Mouse (Mus musculus) embryonic facial prominence, embryonic 12.5 days (tissue): ENCODE results near the gene Duxf3. TPM values are rescaled to one million over a fixed set of nuclear protein-coding genes. Genes with fewer than 3 reads are reported as not detected.
"Not testable (repeated sequence)": the region's sequence is repeated elsewhere in the genome, so short reads cannot be mapped to it uniquely, and the experiment has no call there.

Experiments used
- ATAC-seq: fragments of 200-750 bp; cut with Nextera tagmentation; 2 replicates; pipeline ENCODE4 v1.8.0; 2017; ENCODE audit not compliant: insufficient number of reproducible peaks, insufficient read depth, low FRiP score, low TSS enrichment
- H3K27ac ChIP-seq: fragments of 300-500 bp; sonication (generic); 2 replicates; pipeline ENCODE4 v1.5.1; 2016; ENCODE audit warnings: mild to moderate bottlenecking
- H3K27me3 ChIP-seq: fragments of 300-500 bp; sonication (generic); 2 replicates; pipeline ENCODE4 v1.6.1; 2016; ENCODE audit warnings: mild to moderate bottlenecking, moderate library complexity
- H3K36me3 ChIP-seq: fragments of 300-500 bp; sonication (generic); 2 replicates; pipeline ENCODE4 v1.6.1; 2016; ENCODE audit warnings: mild to moderate bottlenecking
- H3K4me1 ChIP-seq: fragments of 300-500 bp; sonication (generic); 2 replicates; pipeline ENCODE4 v1.6.1; 2016
- H3K4me2 ChIP-seq: fragments of 300-500 bp; sonication (generic); replicated peaks from 2 replicates; pipeline ENCODE4 v1.6.1; 2016; ENCODE audit warnings: mild to moderate bottlenecking, moderate library complexity
- H3K4me3 ChIP-seq: fragments of 300-500 bp; sonication (generic); 2 replicates; pipeline ENCODE4 v1.5.1; 2016; ENCODE audit warnings: mild to moderate bottlenecking
- H3K9ac ChIP-seq: fragments of 300-500 bp; sonication (generic); 2 replicates; pipeline ENCODE4 v1.6.1; 2016; ENCODE audit warnings: mild to moderate bottlenecking, moderate library complexity
- H3K9me3 ChIP-seq: fragments of 300-500 bp; sonication (generic); 2 replicates; pipeline ENCODE4 v1.6.1; 2016; ENCODE audit warnings: mild to moderate bottlenecking, moderate library complexity
- WGBS: fragments of 180-500 bp; shearing (Covaris S2); methylation state at CpG from one replicate; pipeline ENCODE4 v1.1.7; 2016; 5-methylcytosine and 5-hydroxymethylcytosine counted together
- polyA plus RNA-seq: library from polyadenylated mRNA; unstranded; fragments of >200 nt; fragmentation: Nextera tagmentation; extraction: Ambion mirVana; gene quantifications from 2 replicates; pipeline ENCODE4 v1.2.1, GENCODE M21; 2016

Duxf3 gene
- not detected in 2 replicates for polyA plus RNA-seq

- WGBS = 84% methylated on average over 6 of the region's 8 CpGs
- not testable (repeated sequence) for H3K27me3 ChIP-seq, H3K4me3 ChIP-seq, H3K36me3 ChIP-seq, H3K4me1 ChIP-seq, H3K4me2 ChIP-seq, H3K27ac ChIP-seq, H3K9ac ChIP-seq
- ATAC-seq = peak; percentile 59
- H3K9me3 ChIP-seq = peaks cover 17% of the 10 kb centered on the region
Measured at GRCm38 (mm10) chr10:58232641-58232969, at the start of gene Duxf3. Gene Duxf3 (minus strand): TSS chr10:58232675.

- peaks cover 41% of the 10 kb centered on the region for H3K36me3 ChIP-seq
- H3K4me3 ChIP-seq = no peak overlapping the region
- H3K27me3 ChIP-seq = no peaks in the 10 kb centered on the region
- H3K4me2 ChIP-seq = no peak overlapping the region
- H3K4me1 ChIP-seq = no peaks in the 10 kb centered on the region
- no peaks in the 10 kb centered on the region for H3K9me3 ChIP-seq
- ATAC-seq = no peak
- 92% methylated on average over 7 of the region's 7 CpGs for WGBS
- no peak overlapping the region for H3K27ac ChIP-seq
- no peak overlapping the region for H3K9ac ChIP-seq
Measured at GRCm38 (mm10) chr10:58282238-58282637, 49.8 kb upstream of the Duxf3 start.

- Histone ChIP-seq H3K9ac (no peak overlapping the region), H3K4me2 (no peak overlapping the region), H3K4me3 (no peak overlapping the region), H3K27ac (no peak overlapping the region), H3K36me3 (peaks cover 28% of the 10 kb centered on the region), H3K9me3 (no peaks in the 10 kb centered on the region), H3K27me3 (no peaks in the 10 kb centered on the region), H3K4me1 (peaks cover 5% of the 10 kb centered on the region; the same call in 1 of the 2 replicates)
- ATAC-seq = no peak
- WGBS = 79% methylated on average over 5 of the region's 5 CpGs
Measured at GRCm38 (mm10) chr10:58258466-58258865, 26.0 kb upstream of the Duxf3 start.

GRCm38 (mm10) chr10:58255954-58256353 is 23.5 kb upstream of the Duxf3 start:
- H3K27ac ChIP-seq = no peak overlapping the region

GRCm38 (mm10) chr10:58255213-58255892 is 22.9 kb upstream of the Duxf3 start, which contains the start of gene Gcc2:
Gene Gcc2 (plus strand): TSS chr10:58255497.
- WGBS = under 1% methylated on average over 53 of the region's 58 CpGs
- H3K9ac ChIP-seq = peak within 1 kb of the TSS; percentile 68
- H3K4me2 ChIP-seq = peak within 1 kb of the TSS; percentile 54
- no peaks in the 10 kb centered on the region for H3K9me3 ChIP-seq
- peak; percentile 99 for ATAC-seq
- H3K4me1 ChIP-seq = peaks cover 5% of the 10 kb centered on the region; the same call in 1 of the 2 replicates
- H3K36me3 ChIP-seq = peaks cover 15% of the 10 kb centered on the region
- peak within 1 kb of the TSS; percentile 74 for H3K4me3 ChIP-seq
- H3K27me3 ChIP-seq = no peaks in the 10 kb centered on the region
- H3K27ac ChIP-seq = peak within 1 kb of the TSS; percentile 61

More at GRCm38 (mm10) chr10:58255954-58256353, 23.5 kb upstream of the Duxf3 start:
- Histone ChIP-seq H3K4me2 (peak overlapping the region; percentile 54), H3K9me3 (no peaks in the 10 kb centered on the region), H3K4me3 (peak overlapping the region; percentile 74), H3K27me3 (no peaks in the 10 kb centered on the region), H3K9ac (0 out of 2 replicates have a peak overlapping the region, but pooled peaks have one; percentile 68), H3K36me3 (peaks cover 16% of the 10 kb centered on the region), H3K4me1 (peaks cover 5% of the 10 kb centered on the region; the same call in 1 of the 2 replicates)
- 8% methylated on average over 4 of the region's 4 CpGs for WGBS
- ATAC-seq = no peak

- Histone ChIP-seq H3K9ac (no peak overlapping the region), H3K4me3 (peak overlapping the region; percentile 74), H3K27ac (no peak overlapping the region), H3K27me3 (no peaks in the 10 kb centered on the region), H3K9me3 (no peaks in the 10 kb centered on the region), H3K4me1 (peaks cover 5% of the 10 kb centered on the region; the same call in 1 of the 2 replicates), H3K4me2 (peak overlapping the region; percentile 54), H3K36me3 (0 out of 2 replicates have a peak, but pooled peaks cover 10% of the 10 kb centered on the region)
- 44% methylated on average over 6 of the region's 6 CpGs for WGBS
- ATAC-seq = no peak
Measured at GRCm38 (mm10) chr10:58254635-58255175, 22.2 kb upstream of the Duxf3 start.

GRCm38 (mm10) chr10:58249535-58249934 is 17.1 kb upstream of the Duxf3 start:
- Histone ChIP-seq H3K36me3 (no peaks in the 10 kb centered on the region), H3K27me3 (no peaks in the 10 kb centered on the region), H3K4me3 (no peak overlapping the region), H3K9ac (no peak overlapping the region), H3K4me2 (no peak overlapping the region), H3K27ac (no peak overlapping the region), H3K4me1 (no peaks in the 10 kb centered on the region), H3K9me3 (no peaks in the 10 kb centered on the region)
- no peak for ATAC-seq
- WGBS = 18% methylated on average over 1 of the region's 1 CpGs

- not testable (repeated sequence) for H3K4me2 ChIP-seq, H3K27ac ChIP-seq, H3K9ac ChIP-seq, H3K9me3 ChIP-seq, H3K27me3 ChIP-seq, H3K36me3 ChIP-seq, H3K4me1 ChIP-seq, H3K4me3 ChIP-seq
- ATAC-seq = peak; percentile 88
- 81% methylated on average over 7 of the region's 8 CpGs for WGBS
Measured at GRCm38 (mm10) chr10:58238984-58239740, 6.7 kb upstream of the Duxf3 start.

- Histone ChIP-seq H3K27me3 (no peaks in the 10 kb centered on the region), H3K4me1 (no peaks in the 10 kb centered on the region), H3K27ac (no peak within 1 kb of the TSS), H3K9ac (no peak within 1 kb of the TSS), H3K4me3 (no peak within 1 kb of the TSS), H3K4me2 (no peak within 1 kb of the TSS), H3K9me3 (peaks cover 18% of the 10 kb centered on the region), H3K36me3 (no peaks in the 10 kb centered on the region)
- 91% methylated on average over 10 of the region's 10 CpGs for WGBS
- no peak for ATAC-seq
Measured at GRCm38 (mm10) chr10:58236613-58237012, 4.1 kb upstream of the Duxf3 start, which contains the start of gene Gm4981. Gene Gm4981 (minus strand): TSS chr10:58236701.

- H3K4me2 ChIP-seq, H3K27ac ChIP-seq, H3K4me1 ChIP-seq, H3K4me3 ChIP-seq, H3K36me3 ChIP-seq, ATAC-seq, H3K27me3 ChIP-seq, H3K9ac ChIP-seq: not testable (repeated sequence)
- 79% methylated on average over 4 of the region's 4 CpGs for WGBS
- peaks cover 23% of the 10 kb centered on the region for H3K9me3 ChIP-seq
Measured at GRCm38 (mm10) chr10:58234985-58235384, 2.5 kb upstream of the Duxf3 start.

- not testable (repeated sequence) for H3K36me3 ChIP-seq, H3K9ac ChIP-seq, H3K27me3 ChIP-seq, ATAC-seq, H3K27ac ChIP-seq, H3K4me3 ChIP-seq, H3K4me1 ChIP-seq, H3K4me2 ChIP-seq
- H3K9me3 ChIP-seq = peaks cover 19% of the 10 kb centered on the region
Measured at GRCm38 (mm10) chr10:58233740-58234121, 1.3 kb upstream of the Duxf3 start.
